Mouse (Mus musculus) small intestine, adult 2 months (tissue): ENCODE measurements around the gene Ccdc158. TPM values are rescaled to one million over a fixed set of nuclear protein-coding genes. Genes with fewer than 3 reads are reported as not detected.
A peak's percentile ranks its signal among the peaks of the same experiment; 100 is the strongest.

Experiments used
- H3K27ac ChIP-seq: fragments of 200-500 bp; 2 replicates; pipeline ENCODE4 v1.5.1; 2012; ENCODE audit warnings: low read depth, low read length, control low read depth, inconsistent platforms; ENCODE audit not compliant: insufficient read depth
- H3K27me3 ChIP-seq: fragments of 200-500 bp; 2 replicates; pipeline ENCODE4 v1.6.1; 2012; ENCODE audit warnings: mild to moderate bottlenecking, moderate library complexity, low read length, inconsistent platforms; ENCODE audit not compliant: control insufficient read depth, insufficient read depth
- H3K36me3 ChIP-seq: fragments of 200-500 bp; 2 replicates; pipeline ENCODE4 v1.6.1; 2012; ENCODE audit warnings: mild to moderate bottlenecking, low read length, control low read depth, inconsistent platforms; ENCODE audit not compliant: control insufficient read depth, insufficient read depth
- H3K4me1 ChIP-seq: fragments of 200-500 bp; 2 replicates; pipeline ENCODE4 v1.6.1; 2012; ENCODE audit warnings: low read length, inconsistent platforms, mixed read lengths; ENCODE audit not compliant: control insufficient read depth, insufficient read depth, insufficient read length
- H3K4me3 ChIP-seq: fragments of 200-500 bp; 2 replicates; pipeline ENCODE4 v1.5.1; 2012; ENCODE audit warnings: low read depth, mild to moderate bottlenecking, control low read depth, inconsistent platforms, low read length, moderate library complexity
- CTCF ChIP-seq: fragments of 200-500 bp; IDR thresholded peaks from 2 replicates; pipeline ENCODE4 v1.5.1; 2012; ENCODE audit warnings: low read depth, mild to moderate bottlenecking, control low read depth, inconsistent platforms, low read length, moderate library complexity, mixed read lengths; ENCODE audit not compliant: insufficient replicate concordance, insufficient read length; ENCODE audit errors: extremely low read depth
- POLR2A ChIP-seq: fragments of 200-500 bp; IDR thresholded peaks from 2 replicates; pipeline ENCODE4 v1.6.1; 2012; ENCODE audit warnings: low read depth, mild to moderate bottlenecking, control low read depth, inconsistent platforms, low read length, moderate library complexity
- WGBS: fragments of 180-500 bp; shearing (Covaris S2); methylation state at CpG from one replicate; pipeline ENCODE4 v1.1.7; 2018; 5-methylcytosine and 5-hydroxymethylcytosine counted together
- polyA plus RNA-seq: library from polyadenylated mRNA; depleted of rRNA; stranded (reverse); fragments of >200 nt; gene quantifications from 2 replicates; pipeline ENCODE4 v1.2.3, GENCODE M21; 2012

The Ccdc158 gene
- polyA plus RNA-seq, 1 experiment, result 0.03 TPM

GRCm38 (mm10) chr5:92688124-92688523 is 13.1 kb upstream of the Ccdc158 start:
- Histone ChIP-seq H3K4me1 (0 out of 2 replicates have a peak, but pooled peaks cover 4% of the 10 kb centered on the region), H3K27ac (no peak overlapping the region), H3K27me3 (peaks cover 9% of the 10 kb centered on the region), H3K36me3 (no peaks in the 10 kb centered on the region), H3K4me3 (no peak overlapping the region)
- 84% methylated on average over 5 of the region's 5 CpGs for WGBS
- TF ChIP-seq CTCF (no peak), POLR2A (no peak)

- peaks cover 8% of the 10 kb centered on the region; the same call in 1 of the 2 replicates for H3K4me1 ChIP-seq
- H3K27me3 ChIP-seq, result peaks cover 18% of the 10 kb centered on the region
- no peaks in the 10 kb centered on the region for H3K36me3 ChIP-seq
- H3K4me3 ChIP-seq, result no peak overlapping the region
- H3K27ac ChIP-seq, result no peak overlapping the region
- TF ChIP-seq POLR2A (no peak), CTCF (no peak)
- WGBS, result 89% methylated on average over 16 of the region's 16 CpGs
Observed at GRCm38 (mm10) chr5:92684715-92685460, 9.8 kb upstream of the Ccdc158 start.

GRCm38 (mm10) chr5:92683871-92684475 is 8.9 kb upstream of the Ccdc158 start:
- H3K4me3 ChIP-seq, result peak overlapping the region; percentile 57
- H3K27ac ChIP-seq, result no peak overlapping the region
- H3K4me1 ChIP-seq, result peaks cover 8% of the 10 kb centered on the region; the same call in 1 of the 2 replicates
- TF ChIP-seq CTCF, result no peak
- no peak for TF ChIP-seq POLR2A
- H3K27me3 ChIP-seq, result peaks cover 18% of the 10 kb centered on the region
- H3K36me3 ChIP-seq, result no peaks in the 10 kb centered on the region
- WGBS, result 57% methylated on average over 9 of the region's 9 CpGs

GRCm38 (mm10) chr5:92683351-92683807 is 8.3 kb upstream of the Ccdc158 start, which contains the start of gene Shroom3:
Gene Shroom3 (plus strand): TSS chr5:92683435.
- Histone ChIP-seq H3K27me3 (peaks cover 18% of the 10 kb centered on the region), H3K4me3 (peak within 1 kb of the TSS; percentile 57), H3K4me1 (peaks cover 8% of the 10 kb centered on the region; the same call in 1 of the 2 replicates), H3K36me3 (no peaks in the 10 kb centered on the region), H3K27ac (no peak within 1 kb of the TSS)
- 3% methylated on average over 26 of the region's 26 CpGs for WGBS
- no peak for TF ChIP-seq POLR2A
- no peak for TF ChIP-seq CTCF

DNA sequence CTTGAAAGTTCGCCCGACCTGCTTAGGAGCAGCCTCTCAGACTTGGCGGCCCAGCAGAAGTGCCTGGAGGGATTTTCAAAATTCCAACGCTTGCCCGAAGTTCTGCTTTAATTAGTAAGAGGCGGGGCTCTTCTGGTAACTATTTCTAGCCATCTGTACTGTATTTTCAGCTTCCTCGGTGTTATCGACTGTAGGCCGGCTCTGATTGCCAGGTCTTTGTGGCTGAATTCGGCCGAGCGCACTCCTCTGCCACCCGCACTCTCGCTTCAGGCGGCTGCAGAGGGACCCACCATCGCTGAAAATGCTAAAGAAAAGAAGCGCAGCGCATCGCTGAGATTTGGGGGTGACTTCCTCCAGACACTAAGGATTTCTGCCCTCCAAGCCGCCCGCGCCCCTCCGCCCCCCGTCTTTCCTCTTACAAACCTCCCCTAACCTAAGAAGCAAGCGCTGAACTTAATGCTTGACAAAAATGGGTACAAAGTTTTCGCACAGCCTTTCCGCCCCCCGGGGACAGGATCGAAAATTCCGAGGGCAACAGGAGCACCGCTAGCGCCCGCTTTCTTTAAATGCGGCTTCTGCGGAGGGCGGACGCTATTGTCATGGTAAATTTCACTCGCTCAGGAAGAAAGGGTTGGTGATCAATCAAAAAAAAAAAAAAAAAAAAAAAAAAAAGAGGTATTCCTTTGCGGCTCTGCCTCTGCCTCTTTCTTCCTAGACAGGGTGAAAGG is 7.7 kb upstream of the Ccdc158 start:
- H3K27me3 ChIP-seq, result peaks cover 18% of the 10 kb centered on the region
- H3K4me3 ChIP-seq, result peak overlapping the region; percentile 57
- TF ChIP-seq CTCF (no peak), POLR2A (no peak)
- WGBS, result 7% methylated on average over 39 of the region's 39 CpGs
- no peaks in the 10 kb centered on the region for H3K36me3 ChIP-seq
- H3K4me1 ChIP-seq, result peaks cover 8% of the 10 kb centered on the region; the same call in 1 of the 2 replicates
- no peak overlapping the region for H3K27ac ChIP-seq

DNA sequence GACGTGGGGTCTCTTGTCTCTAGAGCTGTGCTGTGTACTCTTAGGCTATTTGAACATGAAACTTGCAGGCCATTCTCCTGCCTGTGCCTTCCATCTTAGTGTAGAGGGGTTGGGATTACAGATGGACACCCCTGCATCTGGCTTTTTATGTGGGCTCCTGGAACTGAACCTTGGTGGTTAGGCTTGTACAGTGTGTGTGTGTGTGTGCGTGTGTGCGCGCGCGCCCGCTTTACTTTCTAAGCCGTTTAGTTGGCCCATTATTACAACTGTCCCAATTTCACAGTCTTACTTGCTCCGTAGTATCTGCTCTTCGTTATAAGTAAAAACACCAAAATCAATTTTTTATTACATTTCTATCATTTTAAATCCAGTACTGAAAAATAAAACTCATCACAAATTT is 6.8 kb upstream of the Ccdc158 start:
- TF ChIP-seq POLR2A (no peak), CTCF (no peak)
- Histone ChIP-seq H3K27me3 (peaks cover 18% of the 10 kb centered on the region), H3K4me1 (peaks cover 8% of the 10 kb centered on the region; the same call in 1 of the 2 replicates), H3K36me3 (no peaks in the 10 kb centered on the region), H3K27ac (no peak overlapping the region), H3K4me3 (no peak overlapping the region)
- WGBS, result 97% methylated on average over 10 of the region's 10 CpGs

- H3K27me3 ChIP-seq, result peaks cover 18% of the 10 kb centered on the region
- H3K27ac ChIP-seq, result no peak overlapping the region
- H3K36me3 ChIP-seq, result no peaks in the 10 kb centered on the region
- H3K4me1 ChIP-seq, result peaks cover 11% of the 10 kb centered on the region; the same call in 1 of the 2 replicates
- TF ChIP-seq POLR2A, result no peak
- 0 out of 2 replicates have a peak, but pooled peaks have one; percentile 15 for TF ChIP-seq CTCF
- H3K4me3 ChIP-seq, result no peak overlapping the region
- WGBS, result 40% methylated on average over 4 of the region's 4 CpGs
Observed at GRCm38 (mm10) chr5:92679441-92679840, 4.4 kb upstream of the Ccdc158 start.
